Mouse (Mus musculus) liver, embryonic 14.5 days (tissue): ENCODE measurements around the gene Smim11.

Source experiments
- CTCF ChIP-seq: IDR thresholded peaks from 2 replicates; pipeline ENCODE4 v1.5.1; 2016; ENCODE audit warnings: antibody characterized with exemption, low read depth, control low read depth
- EP300 ChIP-seq: IDR thresholded peaks from 2 replicates; pipeline ENCODE4 v1.6.1; 2016; ENCODE audit warnings: antibody characterized with exemption, low read depth

DNA sequence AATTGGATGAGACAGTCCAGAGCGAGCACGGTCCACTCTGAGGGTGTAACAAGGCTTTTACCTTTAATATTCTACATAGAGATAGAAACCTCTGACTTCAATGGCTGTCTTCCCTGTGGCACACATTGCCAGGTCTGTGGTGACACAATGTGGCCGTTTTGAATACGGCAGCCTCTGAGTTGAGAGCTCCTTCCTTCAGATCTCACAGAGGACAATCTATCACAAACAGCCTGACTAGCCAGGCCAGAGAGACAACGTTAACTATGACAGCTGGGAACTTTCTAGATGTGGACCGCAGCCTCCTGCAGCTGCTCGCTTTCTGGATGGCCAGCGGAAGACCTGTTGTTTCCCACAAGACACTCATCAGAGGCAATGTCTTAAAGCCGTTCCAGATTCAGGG lies 12.3 kb upstream of the Smim11 start:
- TF ChIP-seq EP300 (no peak), CTCF (peak; percentile 24; the same call in 1 of the 2 replicates)
